Mouse (Mus musculus) lung, adult 2 months (tissue): ENCODE measurements around the gene Trappc10.

ENCODE experiments used
- CTCF ChIP-seq: fragments of 200-500 bp; IDR thresholded peaks from 2 replicates; pipeline ENCODE4 v1.5.1; 2011; ENCODE audit warnings: mild to moderate bottlenecking, low read length, control low read depth; ENCODE audit not compliant: insufficient read depth
- POLR2A ChIP-seq: fragments of 200-500 bp; IDR thresholded peaks from 2 replicates; pipeline ENCODE4 v1.6.1; 2011; ENCODE audit warnings: low read depth, mild to moderate bottlenecking, control low read depth, low read length, borderline replicate concordance; ENCODE audit errors: extremely low read depth

GRCm38 (mm10) chr10:78259230-78259629, 14.8 kb upstream of the Trappc10 start:
- no peak for TF ChIP-seq CTCF
- TF ChIP-seq POLR2A = no peak
